Mouse (Mus musculus): Measurements from ENCODE around the gene Ksr1.
A peak's percentile ranks its signal among the peaks of the same experiment; 100 is the strongest.

Ksr1 gene

DNA sequence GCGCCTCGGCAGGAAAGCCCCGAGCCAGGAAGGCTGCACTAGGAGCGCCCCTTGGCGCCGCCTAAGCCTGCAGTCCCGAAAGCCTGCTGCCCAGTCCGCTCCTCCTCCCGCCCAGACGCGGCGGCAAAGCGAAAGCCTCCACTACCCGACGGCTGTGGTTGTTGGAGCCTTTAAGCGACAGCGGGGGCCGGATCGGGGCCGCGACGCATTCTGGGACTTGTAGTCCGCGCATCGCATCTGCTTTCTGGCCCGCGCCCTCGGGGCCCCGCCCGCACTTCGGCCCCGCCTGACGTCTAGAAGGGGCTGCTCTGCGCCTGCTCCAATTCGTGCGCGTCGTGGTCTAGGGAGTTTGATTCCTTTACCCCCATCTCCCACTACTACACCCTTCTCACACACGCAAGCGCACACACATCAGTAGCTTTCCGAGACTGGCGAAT is at the start of gene Ksr1:
TSS of gene Ksr1 (minus strand) at position 77 of the 437 bp plus-strand sequence.
- peak; percentile 98 for DNase-seq

DNA sequence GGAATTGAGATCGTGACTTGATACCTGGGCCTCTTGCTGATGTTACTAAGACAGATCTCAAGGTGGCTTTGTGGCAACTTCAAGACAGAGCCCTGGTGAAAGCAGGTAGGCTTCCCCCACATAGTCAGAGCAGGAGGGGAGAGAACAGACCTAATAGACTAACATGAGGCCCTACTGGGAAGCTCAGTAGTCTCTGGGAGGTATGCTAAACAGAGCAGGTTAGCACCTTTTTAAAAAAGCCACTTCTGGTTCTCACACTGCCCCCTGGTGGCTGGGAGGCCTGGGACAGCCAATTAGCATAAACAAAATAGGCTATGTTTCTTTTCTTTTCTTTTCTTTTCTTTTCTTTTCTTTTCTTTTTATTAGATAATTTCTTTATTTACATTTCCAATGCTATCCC is 46.0 kb upstream of the Ksr1 start:
- DNase-seq, result no peak

- DNase-seq, result no peak
These were observed 45.0 kb upstream of the Ksr1 start for GRCm38 (mm10) chr11:79191214-79191613.

DNA sequence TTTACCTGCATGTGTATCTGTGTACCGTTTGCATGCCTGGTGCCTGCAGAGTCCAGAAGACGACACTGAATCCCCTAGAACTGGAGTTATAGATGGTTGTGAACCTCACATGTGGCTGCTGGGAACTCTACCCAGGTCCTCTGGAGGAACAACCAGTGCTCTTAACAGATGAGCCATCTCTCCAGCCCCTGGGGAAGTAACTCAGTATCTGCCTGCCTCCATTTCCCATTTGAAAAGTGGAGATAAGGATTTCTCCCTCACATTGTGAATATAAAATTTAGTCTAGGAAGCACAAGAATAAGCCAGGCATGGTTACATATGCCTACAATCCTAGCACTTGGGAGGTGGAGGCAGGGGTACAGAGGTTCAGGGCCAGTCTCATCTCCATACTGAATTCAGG is 44.0 kb upstream of the Ksr1 start:
- DNase-seq, result no peak

- DNase-seq, result no peak
These were observed 42.0 kb upstream of the Ksr1 start for GRCm38 (mm10) chr11:79188176-79188575.

DNA sequence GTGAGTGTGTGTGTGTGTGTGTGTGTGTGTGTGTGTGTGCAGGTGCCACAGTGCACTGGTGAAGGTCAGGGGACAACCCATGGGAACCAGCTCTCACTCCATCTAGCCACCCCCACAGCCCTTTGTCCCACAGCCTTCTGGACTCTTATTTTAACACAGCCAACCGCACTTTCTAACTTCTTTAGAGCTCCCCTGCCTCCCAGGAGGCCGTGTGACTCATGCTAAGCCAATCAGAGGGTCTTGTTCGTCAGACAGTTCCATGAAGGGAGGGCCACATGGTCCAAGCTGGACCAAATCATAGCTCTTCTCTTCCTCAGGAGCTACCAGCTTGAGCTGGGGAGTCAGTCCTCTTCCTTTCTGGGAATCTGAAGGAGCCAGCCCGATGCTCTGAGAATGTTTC is 41.1 kb upstream of the Ksr1 start:
- no peak for DNase-seq

- no peak for DNase-seq
These were observed 39.5 kb upstream of the Ksr1 start for GRCm38 (mm10) chr11:79185683-79186082.

DNA sequence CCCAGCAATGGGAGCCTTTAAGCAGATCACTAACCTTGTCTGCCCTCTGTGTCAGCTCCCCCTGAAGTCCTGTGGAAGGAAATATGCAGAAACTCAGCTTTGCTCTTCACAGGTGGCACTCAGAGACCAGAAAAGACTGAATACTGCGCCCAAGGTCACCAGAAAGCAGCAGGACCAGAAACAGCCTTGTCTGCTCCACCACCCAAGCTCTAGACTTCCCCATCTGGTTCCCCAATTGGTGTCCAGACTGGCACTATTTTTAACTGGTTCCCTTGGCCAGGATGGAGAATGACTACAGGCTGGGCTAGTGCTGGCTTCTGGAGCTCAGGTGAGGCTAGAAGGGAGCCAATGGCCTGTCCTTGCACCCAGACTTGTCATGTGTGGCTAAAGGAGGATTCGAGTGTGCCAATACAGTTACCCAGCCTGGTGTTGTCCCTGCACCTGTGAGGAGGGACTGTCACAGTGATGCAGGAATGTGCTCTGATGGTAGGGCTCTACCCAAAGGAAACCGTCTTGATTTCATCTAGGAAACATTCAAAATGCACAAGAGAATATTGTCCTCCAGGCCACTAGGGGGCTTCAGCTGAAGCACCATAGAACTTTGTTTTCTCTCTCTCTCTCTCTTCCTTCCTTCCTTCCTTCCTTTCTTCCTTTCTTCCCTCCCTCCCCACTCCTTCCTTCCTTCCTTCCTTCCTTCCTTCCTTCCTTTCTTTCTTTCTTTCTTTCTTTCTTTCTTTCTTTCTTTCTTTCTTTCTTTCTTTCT is 38.1 kb upstream of the Ksr1 start:
- DNase-seq, result no peak

- DNase-seq, result no peak
These were observed 37.2 kb upstream of the Ksr1 start for GRCm38 (mm10) chr11:79183400-79183799.

DNA sequence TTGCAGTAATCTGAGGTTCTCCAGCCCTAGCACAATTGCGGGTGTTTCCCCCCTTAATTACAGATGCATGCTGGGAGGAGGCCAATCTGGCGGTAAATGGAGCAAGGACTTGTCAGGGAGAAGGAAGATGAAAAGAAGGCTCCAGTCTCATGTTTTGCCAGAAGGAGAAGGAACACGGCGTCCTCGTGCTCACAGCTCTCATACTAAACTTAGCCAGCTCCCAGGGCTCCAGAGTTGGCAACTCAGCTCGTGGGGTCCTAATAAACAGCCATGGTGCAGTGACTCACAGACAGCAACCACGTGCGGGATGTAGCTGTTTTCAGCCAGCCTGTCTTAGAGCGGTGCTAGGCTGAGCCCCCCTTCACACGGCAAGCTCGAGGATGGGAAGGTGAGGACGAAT is 36.7 kb upstream of the Ksr1 start:
- no peak for DNase-seq

GRCm38 (mm10) chr11:79181914-79182313 is 35.7 kb upstream of the Ksr1 start:
- no peak for DNase-seq

DNA sequence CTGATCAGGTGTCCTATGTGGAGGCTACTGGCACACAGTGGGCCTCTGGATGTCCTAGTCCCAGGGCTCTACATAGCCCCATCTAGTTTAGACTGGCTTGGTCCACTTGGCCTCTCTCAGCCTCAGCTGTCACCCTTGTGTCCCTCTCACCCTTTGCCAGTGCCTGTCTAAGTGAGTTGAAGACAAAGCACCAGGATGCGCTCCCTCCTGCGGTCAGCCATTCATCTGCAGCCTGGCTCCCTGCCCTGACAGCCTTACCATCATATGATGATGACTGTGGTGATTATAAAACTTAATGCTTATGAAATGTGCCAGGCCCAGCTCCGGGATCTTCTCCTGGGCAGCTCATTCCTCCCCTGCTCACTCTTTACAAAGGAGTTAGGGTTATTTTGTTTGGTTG is 30.5 kb upstream of the Ksr1 start:
- DNase-seq, result no peak

GRCm38 (mm10) chr11:79172054-79172453 is 25.8 kb upstream of the Ksr1 start:
- DNase-seq, result no peak

DNA sequence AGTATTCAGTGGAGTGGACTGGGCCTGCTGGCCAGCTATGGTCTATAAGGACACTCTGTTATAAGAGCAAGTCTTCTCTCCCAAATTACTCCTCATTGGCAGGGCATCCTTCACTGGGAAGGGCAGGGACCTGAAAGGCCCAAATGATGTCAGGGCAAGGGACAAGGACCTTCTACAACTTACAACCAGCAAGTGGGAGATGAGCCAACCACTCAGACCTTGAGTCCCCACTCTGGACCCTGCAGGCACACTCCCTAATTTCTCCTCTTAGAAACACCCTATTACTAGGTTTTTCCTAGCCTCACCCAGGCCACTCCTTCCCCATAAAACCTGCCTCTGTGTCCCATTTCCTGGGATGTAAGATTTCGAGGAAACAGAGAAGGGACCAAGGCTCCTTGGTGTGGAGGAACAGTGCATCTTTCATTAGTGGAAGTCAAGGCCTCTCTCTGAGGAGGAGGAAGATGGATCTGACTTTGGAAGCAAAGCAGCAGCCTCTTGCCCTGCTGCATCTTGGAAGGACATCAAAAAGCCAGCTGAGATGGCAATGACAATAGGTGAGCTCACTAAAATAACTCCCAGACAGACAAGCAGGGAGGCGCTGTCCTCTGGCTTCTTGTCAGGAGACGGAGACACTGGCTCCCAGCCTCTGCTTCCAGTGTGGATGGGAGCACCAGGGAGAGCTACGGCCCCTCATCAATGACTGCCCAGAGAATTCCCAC is 20.5 kb upstream of the Ksr1 start:
- DNase-seq, result no peak

DNA sequence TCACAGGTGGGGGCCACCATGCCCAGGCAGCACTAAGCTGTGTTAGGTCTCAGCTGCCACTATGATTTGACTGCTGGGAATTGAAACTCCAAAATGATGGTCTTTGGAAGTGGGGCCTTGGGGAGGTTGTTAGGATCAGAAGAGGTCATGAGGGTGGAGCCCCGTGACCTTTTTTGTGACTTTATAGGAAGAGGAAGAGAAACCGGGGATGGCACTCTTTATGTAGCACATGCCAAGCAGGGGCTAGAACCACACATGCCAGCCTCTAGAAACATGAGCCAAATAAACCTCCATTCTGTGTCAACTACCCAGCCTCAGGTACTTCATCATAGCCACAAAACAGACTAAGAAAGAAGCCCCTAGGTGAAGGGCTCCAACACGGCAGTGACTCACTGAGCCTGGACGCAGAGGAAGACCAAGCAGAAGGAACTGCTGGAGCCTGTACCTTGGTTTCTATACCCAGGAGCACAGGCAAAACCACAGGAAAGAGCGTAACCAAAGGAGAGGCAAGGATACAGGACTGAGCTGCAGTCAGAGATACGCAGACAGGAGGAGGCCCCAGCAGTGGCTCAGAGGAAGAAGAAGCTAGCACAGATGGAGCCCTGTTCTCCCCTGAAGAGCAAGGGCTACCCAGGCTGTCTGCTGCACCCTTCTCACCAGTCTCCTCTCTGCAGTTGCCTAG is 15.0 kb upstream of the Ksr1 start:
- DNase-seq, result no peak

DNA sequence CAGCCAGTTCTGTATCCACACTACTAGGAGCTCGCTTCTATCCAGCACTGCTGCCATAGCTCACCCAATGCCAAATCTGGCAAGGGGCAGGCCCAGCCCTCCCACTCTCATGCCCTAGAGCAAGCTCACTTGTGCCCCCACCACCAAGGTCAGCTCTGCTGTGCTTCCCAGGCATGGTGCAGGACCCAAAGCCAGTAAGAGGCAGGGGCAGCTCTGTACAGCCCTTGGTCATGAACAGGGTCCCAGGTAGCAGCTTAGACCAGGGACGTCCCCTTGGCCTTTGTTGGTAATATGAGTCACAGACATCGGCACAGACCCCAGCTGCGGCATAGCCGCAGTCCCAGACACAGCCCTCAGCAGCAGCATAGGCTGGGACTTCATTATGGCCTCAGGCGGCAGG is 13.9 kb upstream of the Ksr1 start:
- DNase-seq, result no peak

DNA sequence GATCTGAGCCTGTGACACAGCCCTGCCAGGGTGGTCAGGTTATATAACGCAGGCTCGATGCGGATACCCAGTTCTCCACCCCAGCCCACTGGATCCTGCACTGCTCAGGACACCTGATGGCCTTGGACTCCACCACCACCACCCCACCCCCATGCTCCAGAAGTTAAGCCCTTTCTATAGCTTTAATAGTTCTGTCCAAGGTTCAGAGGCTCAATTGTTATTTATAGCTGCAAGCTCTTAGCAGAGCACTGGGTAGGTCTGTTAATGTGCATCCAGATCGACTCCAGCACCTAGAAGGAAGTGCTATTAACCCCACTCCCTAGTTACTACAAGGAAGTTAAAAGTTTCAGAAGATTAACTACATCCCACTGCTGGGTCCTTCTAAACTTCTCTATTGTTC is 11.5 kb upstream of the Ksr1 start:
- no peak for DNase-seq

DNA sequence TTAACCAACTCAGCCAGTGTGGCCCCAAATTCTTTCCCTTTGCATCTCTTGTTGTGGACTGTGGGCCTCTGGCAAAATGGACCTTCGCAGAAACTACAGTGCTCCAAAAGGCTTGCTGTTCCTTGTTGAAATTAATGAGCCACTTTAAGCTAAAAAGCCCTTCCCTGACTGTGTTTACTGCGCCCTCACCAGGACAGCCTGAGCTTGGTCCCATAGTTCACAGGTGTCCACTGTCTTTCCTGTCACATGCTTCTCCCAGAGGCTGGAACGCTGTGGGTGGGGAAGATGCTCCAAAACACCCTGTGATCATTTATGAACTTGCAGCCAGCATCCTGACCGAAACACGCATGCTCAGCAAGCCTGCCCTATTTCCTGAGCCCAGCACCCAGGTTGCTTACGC is 9.1 kb upstream of the Ksr1 start:
- no peak for DNase-seq

DNA sequence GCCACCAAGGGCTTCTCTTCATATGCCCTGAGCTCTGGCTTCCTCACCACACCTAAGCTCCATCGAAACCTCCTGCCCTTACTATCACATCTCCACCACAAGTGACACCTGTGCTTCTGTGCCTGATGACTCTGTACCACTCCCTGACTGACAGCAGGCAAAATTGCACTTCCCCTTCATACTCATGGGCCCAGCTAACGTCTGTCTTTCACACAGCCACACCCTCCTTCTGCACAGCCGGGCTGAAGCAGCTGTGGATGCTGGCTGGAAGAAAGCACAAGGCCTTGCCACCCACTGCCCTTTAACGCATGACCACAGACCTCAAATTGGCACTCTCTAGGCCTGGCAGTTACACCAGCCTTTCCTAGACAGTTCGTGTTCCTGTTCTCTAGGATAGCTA is 6.5 kb upstream of the Ksr1 start:
- no peak for DNase-seq

GRCm38 (mm10) chr11:79151874-79152273 is 5.7 kb upstream of the Ksr1 start:
- DNase-seq, result no peak

DNA sequence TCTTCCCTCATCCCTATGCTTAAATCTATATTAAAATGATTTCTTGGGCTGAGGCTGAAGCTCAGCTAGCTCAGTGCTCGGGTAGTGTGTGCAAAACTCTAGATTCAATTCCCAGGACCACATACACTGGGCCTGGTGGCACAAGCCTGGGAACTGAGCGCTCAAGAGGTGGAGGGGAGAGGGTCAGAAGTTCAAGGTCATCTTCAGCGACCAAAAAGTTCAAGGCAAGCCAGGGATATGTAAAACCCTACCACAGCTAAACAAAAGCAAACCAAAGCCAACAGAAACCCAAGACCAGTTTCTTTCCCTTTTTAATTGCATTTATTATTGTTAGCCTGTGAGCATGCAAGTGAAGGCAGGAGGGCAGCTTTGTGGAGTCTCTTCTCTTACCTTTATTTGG is 4.1 kb upstream of the Ksr1 start:
- no peak for DNase-seq

GRCm38 (mm10) chr11:79149295-79149694 is 3.1 kb upstream of the Ksr1 start:
- DNase-seq, result no peak

- DNase-seq, result no peak
These were observed 2.6 kb upstream of the Ksr1 start for GRCm38 (mm10) chr11:79148783-79149182.

Measured in embryo, embryonic 11 days (tissue).